15 mouse cellular contexts compared by ENCODE assay signal in the genomic region with DNA sequence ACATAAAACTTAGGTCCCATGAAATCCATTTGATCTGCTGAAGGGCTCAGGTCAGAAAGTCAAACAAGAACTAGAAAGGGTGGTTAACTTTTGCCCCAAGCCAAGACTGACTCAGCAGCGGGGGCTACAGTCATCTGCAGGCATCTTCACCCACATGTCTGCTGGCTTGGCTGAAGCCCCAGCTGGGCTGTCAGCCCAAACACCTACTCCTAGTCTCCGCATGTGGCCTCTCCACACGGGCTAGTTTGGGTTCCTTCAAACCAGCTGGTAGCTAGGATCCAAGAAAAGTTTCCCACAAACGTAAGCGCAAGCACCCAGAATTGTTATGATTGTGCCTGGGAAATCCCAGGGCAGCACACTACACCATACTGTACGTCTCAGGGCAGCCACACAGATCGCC. TPM values are rescaled to one million over a fixed set of nuclear protein-coding genes. Genes with fewer than 3 reads are reported as not detected.
DNase-seq lines count a peak whose midpoint lies in the region; ATAC-seq lines count a peak whose summit lies in the region.
"Had no signal": no experiment of that assay in that cellular context is flagged by ENCODE, and none has a peak within 500 bp of the region (broad histone marks: within the 10 kb centered on the region; RNA-seq: fewer than 3 reads in every experiment).

No protein-coding gene starts in this region.

- no peaks in the 10 kb centered on the region for H3K36me3 ChIP-seq in heart, embryonic 10.5 days
- H3K36me3 ChIP-seq in liver, embryonic 16.5 days (ENCODE audit: control insufficient read depth, insufficient read depth): no peaks in the 10 kb centered on the region
- no peaks in the 10 kb centered on the region for H3K36me3 ChIP-seq in liver, embryonic 12.5 days

- H3K4me1 ChIP-seq in heart, embryonic 10.5 days: no peaks in the 10 kb centered on the region
- H3K4me1 ChIP-seq in liver, embryonic 16.5 days (ENCODE audit: control insufficient read depth, low read depth, low read length): peaks cover 18% of the 10 kb centered on the region
- peaks cover 11% of the 10 kb centered on the region for H3K4me1 ChIP-seq in liver, embryonic 12.5 days

- H3K27me3 ChIP-seq in heart, embryonic 10.5 days (ENCODE audit: insufficient read depth, poor library complexity, severe bottlenecking): peaks cover 4% of the 10 kb centered on the region; the same call in 1 of the 2 replicates
- H3K27me3 ChIP-seq in liver, embryonic 16.5 days (ENCODE audit: control insufficient read depth, insufficient read depth, low read depth, low read length): no peaks in the 10 kb centered on the region
- H3K27me3 ChIP-seq in liver, embryonic 12.5 days (replicated peaks): no peaks in the 10 kb centered on the region
- H3K27me3 ChIP-seq: Patski had no signal

- H3K9ac ChIP-seq in liver, embryonic 16.5 days (ENCODE audit: low read depth, low read length): no peak overlapping the region
- no peak overlapping the region for H3K9ac ChIP-seq in liver, embryonic 12.5 days
- H3K9ac ChIP-seq: lung, embryonic 14.5 days had no signal

- peak; percentile 10 to 37 for DNase-seq in heart, adult 9 months (ENCODE audit: low spot score in 2 of 2)
- DNase-seq in heart, embryonic 10.5 days (ENCODE audit: low spot score): no peak
- DNase-seq in frontal cortex, postnatal 36 days (ENCODE audit: low spot score in 2 of 2): peak; percentile 58 to 86
- DNase-seq in right cerebral cortex, postnatal 36 days (ENCODE audit: low spot score in 2 of 2): peak; percentile 65 to 85
- DNase-seq in thymus, postnatal 0 days (ENCODE audit: low spot score): no peak
- DNase-seq in adrenal gland, adult 8-10 months: no peak
- DNase-seq: adrenal gland, postnatal 10 days; cerebellum, adult 11 months; gastrocnemius, adult 2 months; kidney, adult 11 months; lung, embryonic 14.5 days; thymus, postnatal 25 days had no signal

- no peak for ATAC-seq in liver, embryonic 16.5 days (ENCODE audit: low read depth)
- ATAC-seq in liver, embryonic 12.5 days: no peak
- ATAC-seq: Patski had no signal

- H3K9me3 ChIP-seq in heart, embryonic 10.5 days: no peaks in the 10 kb centered on the region
- no peaks in the 10 kb centered on the region for H3K9me3 ChIP-seq in liver, embryonic 16.5 days (replicated peaks; ENCODE audit: control insufficient read depth, low read length)
- H3K9me3 ChIP-seq in liver, embryonic 12.5 days (replicated peaks): no peaks in the 10 kb centered on the region

- 88% methylated on average over 7 of the region's 7 CpGs for WGBS in heart, embryonic 10.5 days
- WGBS in liver, embryonic 16.5 days (ENCODE audit: insufficient replicate concordance): 74% methylated on average over 7 of the region's 7 CpGs
- WGBS in liver, embryonic 12.5 days (ENCODE audit: insufficient replicate concordance): 80% methylated on average over 7 of the region's 7 CpGs

- H3K4me2 ChIP-seq in liver, embryonic 16.5 days (ENCODE audit: low read depth, low read length): no peak overlapping the region
- no peak overlapping the region for H3K4me2 ChIP-seq in liver, embryonic 12.5 days
- H3K4me2 ChIP-seq: lung, embryonic 14.5 days had no signal

- H3K27ac ChIP-seq in heart, embryonic 10.5 days: no peak overlapping the region
- H3K27ac ChIP-seq in liver, embryonic 16.5 days (ENCODE audit: low read length): 0 out of 2 replicates have a peak overlapping the region, but pooled peaks have one; percentile 16
- no peak overlapping the region; the same call in 1 of the 2 replicates for H3K27ac ChIP-seq in liver, embryonic 12.5 days
- H3K27ac ChIP-seq: gastrocnemius, adult 2 months had no signal

- H3K4me3 ChIP-seq in heart, embryonic 10.5 days: no peak overlapping the region
- no peak overlapping the region for H3K4me3 ChIP-seq in liver, embryonic 16.5 days (ENCODE audit: low read depth, low read length)
- H3K4me3 ChIP-seq in liver, embryonic 12.5 days: no peak overlapping the region
- H3K4me3 ChIP-seq: gastrocnemius, adult 2 months had no signal

RNA-seq across cellular contexts. Expression of gene Abhd2, which starts 17.6 kb away (rescaled TPM):
- 4.7 and 5.4 TPM in 2 replicates for polyA plus RNA-seq in heart, embryonic 10.5 days (2016; fragmentation: Nextera tagmentation; extraction: Ambion mirVana)
- 13.1 and 14.4 TPM in 2 replicates for polyA plus RNA-seq in liver, embryonic 16.5 days (2015; fragmentation: Nextera tagmentation; extraction: Ambion mirVana)
- 9.6 and 10.5 TPM in 2 replicates for polyA plus RNA-seq in liver, embryonic 12.5 days (2016; fragmentation: Nextera tagmentation; extraction: Ambion mirVana)
- polyA plus RNA-seq in thymus, postnatal 0 days (2015; fragmentation: Nextera tagmentation; extraction: Ambion mirVana): 14.8 and 15.9 TPM in 2 replicates
- total RNA-seq in adrenal gland, adult 8-10 months (2022): 1,000 to 10,000 TPM; 1,088 to 1,472 (median 1,425) TPM

Comparison
In these comparisons a context has a peak if more than half of its experiments do, and no peak if none do; other contexts are left out.
1. DNase-seq: peak in heart, adult 9 months (2 of 2), frontal cortex, postnatal 36 days (2 of 2) and right cerebral cortex, postnatal 36 days (2 of 2); none in heart, embryonic 10.5 days (single experiment), thymus, postnatal 0 days (single experiment) and adrenal gland, adult 8-10 months (single experiment).